Mouse (Mus musculus): ENCODE results near the gene Mettl2.

DNA sequence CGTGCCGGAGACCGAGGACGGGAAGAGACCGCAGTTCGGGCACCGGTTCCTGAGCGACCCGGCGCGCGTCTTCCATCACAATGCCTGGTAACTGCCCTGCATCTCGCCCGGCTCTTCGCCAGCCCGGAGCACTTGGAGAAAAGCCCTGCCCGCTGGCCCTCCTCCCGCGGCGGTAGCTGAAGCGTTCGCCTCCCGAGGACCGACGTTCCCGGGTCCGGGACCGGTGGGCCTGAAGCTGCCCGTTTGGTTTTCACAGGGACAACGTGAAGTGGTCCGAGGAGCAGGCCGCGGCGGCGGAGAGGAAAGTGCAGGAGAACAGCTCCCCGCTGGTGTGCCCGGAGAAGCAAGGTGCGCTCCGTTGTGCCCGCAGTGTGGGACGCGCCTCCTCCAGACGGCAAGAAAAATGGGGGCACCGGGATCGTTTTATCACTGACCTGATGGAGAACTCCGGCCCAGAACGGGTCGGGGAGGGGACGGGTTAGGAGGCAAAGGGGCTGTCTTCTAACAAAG is 350 bp downstream of the Mettl2 start:
- TF ChIP-seq GATA1 (IDR thresholded peaks at IDR 0.05; ENCODE audit: borderline replicate concordance, low read length): no peak
- no peak for TF ChIP-seq FLI1 (IDR thresholded peaks at IDR 0.05; ENCODE audit: low read length)

Data from megakaryocyte, embryonic 14.5 days (primary cell).